Mouse (Mus musculus): ENCODE data around the gene Atp6v0a1.

GRCm38 (mm10) chr11:101079746-101080145 is 70.5 kb downstream of the Atp6v0a1 start:
- TF ChIP-seq POLR2A (IDR thresholded peaks at IDR 0.05; ENCODE audit: low read depth, low read length) (no peak), CTCF (IDR thresholded peaks at IDR 0.05; ENCODE audit: borderline replicate concordance, insufficient read depth, low read length) (no peak)
